Mouse (Mus musculus): ENCODE measurements at regions not wholly inside any gene's neighbourhood (a gene's known extent, or its start where the extent isn't known, plus 50 kb on each side); places are given as distances from the start of the nearest gene placed in this dataset.

DNA sequence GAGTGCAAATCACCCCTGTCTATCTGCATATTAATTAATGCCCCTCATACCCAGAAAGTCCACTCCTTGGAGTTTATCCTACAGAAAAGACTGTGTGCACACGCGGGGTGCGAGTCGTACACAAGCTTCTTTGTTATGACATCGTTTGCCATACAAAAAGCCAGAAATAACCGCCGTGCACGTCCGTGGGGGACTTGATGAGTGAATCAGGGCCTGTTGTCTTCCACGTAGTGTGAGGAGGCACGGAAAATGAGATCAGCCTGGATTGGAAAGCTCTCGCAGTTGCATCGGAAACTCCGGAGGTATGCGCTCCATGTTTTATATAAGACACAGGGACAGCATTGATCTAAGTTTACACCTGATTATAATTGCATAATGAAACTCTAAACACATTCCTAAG is 120.3 kb downstream of the Etnk1 start:
- DNase-seq = no peak

DNA sequence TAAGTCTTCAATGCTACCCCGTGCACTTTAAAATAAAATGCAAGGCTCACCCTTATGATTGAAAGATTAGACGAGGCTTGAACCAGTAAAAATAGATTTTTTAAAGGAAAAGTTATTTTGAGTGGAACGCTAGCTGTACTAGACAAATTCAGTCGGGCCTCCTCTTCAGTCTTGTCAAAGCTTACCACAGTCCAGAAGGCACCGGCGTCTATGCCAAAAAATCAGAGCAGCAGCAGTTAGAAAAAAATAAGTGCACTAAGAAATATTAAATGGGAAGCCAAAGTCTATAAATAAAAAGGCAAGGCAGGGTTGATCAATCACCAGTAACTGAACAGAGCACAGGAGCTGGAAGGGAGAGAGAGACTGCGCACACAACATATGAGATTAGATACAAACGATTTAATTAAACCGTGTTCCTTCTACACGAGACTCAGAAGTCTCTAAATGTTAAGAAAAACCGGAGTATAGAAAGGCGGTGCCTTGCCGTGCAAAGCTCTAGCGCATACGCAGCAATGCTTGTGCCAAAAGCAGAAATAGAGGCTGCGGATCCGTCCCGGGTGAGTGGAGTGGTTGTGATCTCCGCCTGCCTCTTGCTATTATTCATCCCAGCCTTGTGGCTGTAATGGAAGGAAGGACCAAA is 121.6 kb downstream of the Etnk1 start:
- no peak for DNase-seq

DNA sequence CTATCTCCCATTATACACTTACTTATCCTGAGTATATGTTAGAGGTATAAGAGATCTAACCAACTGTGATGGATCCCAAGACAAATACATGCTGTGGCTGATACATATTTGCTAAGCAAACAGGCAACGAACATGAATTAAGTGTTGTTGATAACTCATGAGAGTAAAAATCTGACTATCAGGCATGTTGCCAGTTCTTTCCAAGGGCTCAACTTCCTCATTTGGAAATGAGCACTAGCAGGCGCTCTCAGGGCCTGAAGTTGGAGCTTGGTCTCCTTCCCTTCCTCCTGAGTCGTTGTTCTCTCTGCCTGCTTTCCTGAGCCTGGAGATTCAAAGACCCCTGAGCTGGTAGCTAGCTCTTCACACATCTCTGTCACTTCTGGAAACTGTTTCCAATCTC is 126.6 kb downstream of the Etnk1 start:
- DNase-seq = no peak

DNA sequence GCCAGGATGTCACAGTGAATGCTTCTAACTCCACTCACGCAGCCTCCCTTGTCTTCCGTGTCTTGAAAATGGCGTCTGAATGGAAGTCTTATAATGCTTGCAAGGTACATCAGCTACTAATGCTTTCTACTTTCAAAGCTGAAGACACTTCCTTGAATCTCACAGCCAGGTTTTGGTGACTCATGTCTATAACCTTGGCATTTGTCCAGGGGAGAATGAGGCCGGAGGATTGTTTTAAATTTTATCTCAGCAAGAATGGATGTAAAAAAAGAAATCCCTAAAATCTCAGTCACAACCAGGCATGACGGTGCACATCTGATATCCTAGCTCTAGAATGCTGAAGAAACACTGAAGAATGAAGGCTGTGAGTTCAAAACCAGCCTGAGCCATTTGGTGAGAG is 131.4 kb downstream of the Etnk1 start:
- DNase-seq = no peak

DNA sequence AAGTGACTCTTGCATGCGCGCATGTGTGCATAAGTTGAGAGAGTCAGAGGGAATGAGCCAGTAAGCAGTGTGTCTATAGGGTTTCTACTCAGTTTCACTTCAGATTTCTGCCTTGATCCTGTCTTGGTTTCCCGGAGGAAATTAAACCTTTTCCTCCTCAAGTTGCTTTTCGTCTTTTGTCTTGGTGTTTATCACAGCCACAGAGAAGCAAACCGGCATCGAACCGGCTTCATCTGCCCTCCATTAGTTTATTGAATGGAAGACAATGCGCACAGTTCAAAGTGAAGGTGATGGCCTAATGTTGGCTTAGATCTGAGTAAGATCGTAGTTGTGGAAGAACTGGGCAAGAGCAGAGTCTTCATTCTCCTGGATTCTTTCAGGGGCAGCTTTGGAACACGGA is 134.4 kb downstream of the Etnk1 start:
- no peak for DNase-seq

DNA sequence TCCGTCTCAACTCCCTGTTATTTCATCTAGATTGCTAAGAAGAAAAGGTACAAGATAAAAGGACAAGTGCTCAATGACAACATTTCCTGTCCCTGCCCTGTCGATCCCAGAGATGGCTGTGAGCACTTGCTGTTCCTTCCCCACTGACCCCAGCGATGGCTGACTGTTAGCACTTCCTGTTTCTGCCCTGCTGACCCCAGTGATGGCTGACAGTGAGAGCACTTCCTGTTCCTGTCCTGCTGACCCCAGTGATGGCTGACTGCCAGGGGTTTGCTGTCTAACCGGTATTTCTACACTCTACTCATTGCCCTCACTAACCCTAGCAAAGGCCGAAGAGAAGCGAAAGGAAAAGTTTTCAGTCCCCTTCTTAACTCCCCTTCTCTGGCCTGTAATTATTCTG is 140.3 kb downstream of the Etnk1 start:
- DNase-seq = no peak

DNA sequence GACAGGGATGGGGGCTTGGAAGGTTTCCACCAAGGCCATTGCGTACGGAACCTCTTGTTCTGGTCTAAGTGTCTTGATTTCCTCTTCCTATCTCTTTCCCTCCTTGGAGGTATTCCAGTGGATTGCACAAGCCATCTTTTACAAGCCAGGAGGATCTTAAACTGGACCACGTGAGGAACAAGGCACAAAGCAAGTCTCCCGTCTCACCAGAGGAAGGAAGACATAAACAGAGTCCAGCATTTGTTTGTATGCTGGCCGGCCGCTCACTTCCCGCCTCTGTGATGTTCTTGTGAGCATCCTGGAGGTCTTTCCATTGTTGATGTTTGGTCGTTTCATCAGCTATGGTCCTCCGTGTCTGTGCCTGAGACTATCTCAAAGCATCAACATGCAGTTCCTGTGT is 148.8 kb downstream of the Etnk1 start:
- DNase-seq = no peak

DNA sequence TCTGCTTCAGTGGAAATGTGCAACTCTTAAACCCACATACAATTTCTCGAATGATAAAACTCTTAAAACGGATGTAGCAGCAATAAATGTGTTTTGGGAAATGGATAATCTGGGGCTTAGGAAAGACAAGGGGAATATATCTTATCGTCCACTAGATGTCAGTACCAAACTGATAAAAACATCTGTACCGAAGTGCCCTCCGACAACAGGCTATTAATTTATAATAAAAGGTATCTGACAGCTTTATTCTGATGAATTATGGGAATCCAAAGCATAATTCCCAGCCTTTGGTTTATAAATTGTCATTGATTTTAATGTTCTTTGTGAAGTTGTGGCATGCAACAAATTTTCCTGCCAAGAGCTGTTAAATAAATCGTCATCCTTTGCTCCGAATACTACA is 153.4 kb downstream of the Etnk1 start:
- no peak for DNase-seq

DNA sequence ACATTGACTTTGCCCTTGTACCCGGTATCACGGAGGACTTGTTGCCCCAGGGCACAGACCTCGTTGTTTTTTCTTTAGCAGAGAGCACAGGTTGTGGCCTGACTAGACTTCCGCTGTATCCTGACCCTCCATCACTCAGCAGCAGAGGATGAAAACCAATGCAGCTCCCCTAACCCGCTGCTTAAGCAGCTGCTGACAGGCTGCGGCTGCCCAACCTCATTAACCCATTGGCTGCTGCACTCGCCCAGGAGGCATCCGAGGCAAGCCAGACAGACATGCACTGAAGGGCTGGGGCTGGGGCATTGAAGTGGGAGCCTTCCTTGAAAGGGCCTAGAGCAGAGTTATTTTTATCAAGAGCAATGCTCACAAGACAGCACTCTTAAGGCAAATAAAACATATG is 157.6 kb downstream of the Etnk1 start:
- no peak for DNase-seq

DNA sequence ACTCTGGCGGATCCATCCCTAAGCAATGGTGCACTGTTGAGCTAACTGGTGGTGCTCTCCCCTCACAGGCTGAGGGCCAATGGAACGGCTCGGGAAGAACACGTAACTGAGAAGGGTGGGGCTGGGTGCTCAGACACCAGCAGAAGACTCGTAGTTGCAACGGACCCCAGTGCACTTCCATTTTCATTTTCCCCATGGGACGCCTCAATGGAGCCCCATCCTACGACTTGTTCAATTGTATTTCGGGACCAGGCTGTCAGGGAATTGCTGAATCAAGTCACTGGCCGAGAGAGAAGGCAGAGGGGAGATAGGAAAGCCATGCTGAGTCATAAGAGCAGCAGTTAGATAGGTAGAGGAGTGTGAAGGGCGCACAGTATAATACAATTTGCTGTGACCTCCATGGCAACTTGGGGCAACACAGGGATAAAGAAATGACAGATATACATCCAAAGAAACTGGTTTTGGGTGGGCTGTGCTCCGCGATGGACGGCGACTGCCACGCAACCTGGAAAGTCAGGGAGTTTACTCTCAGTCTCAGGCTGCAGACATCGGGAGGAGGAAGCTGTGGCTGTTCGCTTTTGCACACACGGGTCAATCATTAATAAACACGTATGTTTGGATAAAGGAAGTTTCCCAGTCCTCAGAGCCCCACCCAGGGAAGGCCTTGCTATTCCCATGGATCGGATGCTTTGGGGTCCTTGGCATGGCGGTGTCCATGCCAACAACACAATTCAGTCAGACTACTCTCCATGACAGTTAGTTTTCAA is 160.1 kb downstream of the Etnk1 start:
- DNase-seq = no peak

DNA sequence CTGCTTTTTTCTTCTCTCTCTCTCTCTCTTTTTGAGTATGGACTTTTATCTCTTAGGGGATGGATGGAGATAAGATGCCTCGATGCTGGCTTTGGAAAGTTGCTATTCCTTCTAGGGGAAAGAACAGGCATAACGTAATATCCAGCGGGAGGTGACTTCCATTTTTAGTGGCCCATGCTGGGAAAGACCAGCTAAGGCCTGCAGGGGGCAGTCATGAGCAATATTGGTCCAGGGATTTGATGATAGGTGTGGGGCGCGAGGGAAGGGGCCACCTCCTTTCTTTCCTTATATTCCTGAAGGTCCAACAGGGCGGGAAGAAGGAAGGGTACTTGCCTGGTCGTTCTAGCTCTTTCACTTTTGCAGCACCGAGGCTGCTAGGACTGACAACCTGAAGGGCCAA is 160.8 kb downstream of the Etnk1 start:
- DNase-seq = no peak

DNA sequence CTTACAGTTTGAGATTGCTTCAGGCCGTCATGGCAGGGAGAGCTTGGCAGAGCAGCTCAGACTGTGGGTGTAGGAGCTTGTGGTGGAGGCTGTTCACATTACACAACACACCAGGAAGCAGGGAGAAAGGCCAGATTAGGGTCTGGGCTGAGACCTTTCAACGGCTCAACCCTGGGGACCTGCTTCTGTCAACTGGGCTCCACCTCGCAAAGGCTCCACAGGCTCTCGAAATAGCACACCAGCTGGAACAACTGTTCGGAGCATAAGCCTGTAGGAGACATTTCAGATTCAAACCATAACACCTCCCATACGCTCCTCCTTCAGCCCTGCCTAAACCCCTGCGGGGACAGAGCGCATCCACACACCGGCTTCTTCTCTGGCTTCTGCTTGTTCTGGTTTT is 161.2 kb downstream of the Etnk1 start:
- DNase-seq = no peak

DNA sequence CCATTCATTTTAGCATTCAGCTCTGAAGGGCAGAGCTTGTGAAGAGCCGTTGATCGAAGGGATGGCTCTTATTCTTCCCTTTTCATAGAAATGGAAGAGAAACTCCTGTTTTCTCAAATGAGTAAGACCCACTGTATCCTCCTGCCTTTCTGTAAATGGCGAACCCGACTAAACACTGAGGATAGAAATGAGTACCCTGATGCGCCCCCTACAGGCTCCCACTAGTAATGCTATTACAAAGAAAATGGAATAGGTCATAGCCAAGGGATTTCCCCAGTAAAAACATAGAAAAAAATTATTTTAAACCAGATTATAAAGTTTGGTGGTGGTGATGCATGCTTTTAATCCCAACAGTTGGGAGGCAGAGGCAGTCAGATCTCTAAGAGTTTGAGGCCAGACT is 162.1 kb downstream of the Etnk1 start:
- DNase-seq = no peak

DNA sequence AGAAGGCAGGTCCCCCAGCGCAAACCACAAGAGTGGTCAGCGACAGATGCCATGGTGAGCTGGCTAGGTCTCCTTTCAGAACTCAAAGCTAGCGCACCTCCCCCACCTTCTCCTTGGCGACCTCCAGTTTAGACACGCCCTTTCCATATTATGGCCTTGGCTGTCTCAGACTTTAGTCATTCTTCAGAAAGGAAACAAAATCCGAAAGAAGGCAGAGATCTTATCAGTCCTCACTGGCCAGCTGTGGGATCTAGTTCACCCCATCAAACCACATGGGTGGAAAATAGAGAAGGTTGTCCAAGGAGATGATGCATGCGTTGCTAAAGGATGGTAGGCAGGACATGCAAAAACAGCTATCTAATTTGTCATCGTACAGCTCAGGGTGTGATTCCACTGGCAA is 166.5 kb downstream of the Etnk1 start:
- DNase-seq = no peak

DNA sequence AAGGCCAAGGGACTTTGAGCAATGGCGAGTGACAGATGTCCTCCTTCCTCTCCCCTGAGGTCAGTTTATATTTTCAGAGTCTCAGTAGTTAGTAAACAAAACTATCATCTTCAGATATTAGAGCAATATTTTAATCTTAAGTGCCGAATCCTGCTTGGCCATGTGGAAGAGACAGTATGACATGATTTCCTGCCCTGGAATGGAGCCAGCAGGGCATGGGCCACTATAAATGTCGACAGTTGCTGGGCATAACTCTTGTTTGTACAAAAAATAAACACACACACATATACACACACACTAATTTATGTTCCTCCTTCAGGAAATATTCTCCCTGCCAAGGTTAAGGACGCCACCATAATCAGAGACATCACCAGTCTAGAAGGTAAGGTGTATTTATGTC is 169.6 kb downstream of the Etnk1 start:
- no peak for DNase-seq

DNA sequence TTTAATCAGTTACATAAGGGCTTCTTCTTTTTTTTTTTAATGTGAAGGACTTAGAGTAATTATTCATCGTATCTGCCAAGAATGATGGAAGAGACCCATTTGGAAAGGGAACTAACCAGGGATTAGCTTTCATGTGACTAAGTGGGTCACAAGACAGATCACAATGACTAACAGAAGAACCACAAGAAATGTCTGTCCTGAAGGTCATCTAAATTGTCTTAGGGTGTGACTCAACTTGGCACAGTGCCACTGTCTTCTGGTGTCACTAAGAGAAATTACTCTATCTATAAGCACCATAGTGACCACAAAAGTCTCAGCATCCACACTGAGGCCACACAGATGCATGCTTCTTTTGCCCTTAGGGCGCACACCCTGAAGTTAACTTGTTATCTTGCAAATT is 182.0 kb downstream of the Etnk1 start:
- no peak for DNase-seq

DNA sequence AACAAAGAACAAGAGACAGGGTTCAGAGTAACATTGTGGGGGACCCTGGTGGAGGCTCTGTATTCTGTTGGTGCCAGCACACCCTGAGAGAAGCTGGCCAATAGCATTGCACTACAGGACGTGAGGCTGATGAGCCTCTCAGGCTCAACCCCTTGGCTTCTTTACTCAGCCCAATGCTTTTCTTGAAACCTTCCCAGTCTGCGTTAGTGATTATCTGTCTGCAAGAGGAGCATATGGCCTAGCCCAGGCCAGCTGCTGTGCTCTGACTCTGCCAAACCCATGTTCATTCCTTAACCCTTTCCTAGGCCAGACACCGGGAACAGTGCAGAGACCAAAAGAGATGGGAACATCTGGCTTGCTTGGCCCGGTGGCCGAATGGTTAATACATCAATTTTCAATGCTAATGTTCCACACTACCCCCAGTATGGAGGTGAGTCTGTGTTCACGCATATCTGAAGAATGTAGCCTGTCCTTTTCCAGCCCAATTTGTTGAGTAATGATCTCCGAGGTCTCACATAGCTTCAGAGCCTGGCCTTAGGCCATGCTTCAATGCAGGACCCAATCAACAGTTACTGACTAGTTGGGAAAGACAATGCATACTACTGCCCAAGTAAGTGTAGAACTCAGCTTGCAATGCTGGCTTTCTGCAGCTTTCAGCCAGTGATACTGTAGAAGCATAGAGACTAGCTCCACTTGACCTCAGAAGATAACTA is 192.5 kb downstream of the Etnk1 start:
- DNase-seq = no peak

DNA sequence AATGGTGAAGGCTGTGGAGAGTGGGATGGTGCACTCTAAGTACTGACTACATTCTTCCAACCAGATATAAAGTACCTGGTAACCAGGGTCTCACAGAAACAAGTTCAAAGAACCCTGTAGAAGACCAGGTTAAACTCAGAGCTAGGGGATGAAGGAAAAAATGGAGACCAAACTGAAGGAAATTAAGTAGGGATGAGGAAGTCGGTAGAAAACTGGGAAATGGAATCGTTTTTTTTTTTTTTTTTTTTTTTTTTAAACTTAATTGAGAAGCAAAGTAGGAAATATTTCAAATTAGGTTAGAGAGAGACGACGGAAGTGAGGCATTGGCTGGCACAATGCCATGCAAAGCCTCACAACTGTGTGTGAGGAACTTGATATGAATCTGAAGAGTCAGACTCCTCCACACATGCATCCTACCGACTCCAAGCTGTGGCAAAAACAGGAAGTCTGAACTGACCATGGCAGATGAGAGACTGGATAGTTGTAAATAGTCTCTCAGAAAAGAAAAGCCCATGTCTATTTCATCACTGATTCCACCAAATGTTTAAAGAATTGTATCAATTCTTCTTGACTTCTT is 194.2 kb downstream of the Etnk1 start:
- no peak for DNase-seq

DNA sequence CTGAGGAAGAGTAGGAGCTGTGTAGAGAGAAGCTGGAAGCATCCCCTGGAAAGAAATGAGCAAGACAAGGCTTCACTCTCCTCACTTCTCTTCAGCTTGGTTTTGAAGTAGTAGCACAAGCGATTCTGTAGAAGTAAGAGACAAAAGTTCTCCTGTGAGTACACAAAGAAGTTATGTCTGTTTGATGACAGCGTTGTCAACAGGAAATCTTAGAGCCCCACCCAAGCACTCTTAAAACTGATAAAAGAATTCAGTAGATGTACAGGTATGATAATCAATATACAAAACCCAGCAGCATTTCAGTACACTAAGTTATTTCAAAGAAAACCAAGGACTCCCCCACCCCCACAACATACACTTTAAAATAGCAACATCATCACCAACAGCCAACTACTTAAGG is 194.9 kb downstream of the Etnk1 start:
- DNase-seq = no peak

DNA sequence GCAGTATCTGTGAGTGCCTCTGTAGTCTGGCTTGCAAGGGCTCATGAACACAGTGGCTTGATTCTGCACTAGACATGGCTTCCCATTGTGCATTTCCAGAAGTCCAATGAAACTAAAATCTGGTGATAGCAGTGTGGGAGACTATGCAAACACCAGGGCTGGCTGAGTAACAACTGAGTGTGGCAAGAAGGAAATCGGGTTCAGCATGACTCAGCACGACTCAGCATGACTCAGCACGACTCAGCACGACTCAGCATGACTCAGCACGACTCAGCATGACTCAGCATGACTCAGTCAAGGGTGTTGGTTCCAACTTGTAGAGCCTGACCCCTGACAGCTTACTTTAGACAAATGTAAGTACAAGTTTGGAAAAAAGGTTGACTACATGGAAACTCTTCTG is 198.8 kb downstream of the Etnk1 start:
- no peak for DNase-seq

DNA sequence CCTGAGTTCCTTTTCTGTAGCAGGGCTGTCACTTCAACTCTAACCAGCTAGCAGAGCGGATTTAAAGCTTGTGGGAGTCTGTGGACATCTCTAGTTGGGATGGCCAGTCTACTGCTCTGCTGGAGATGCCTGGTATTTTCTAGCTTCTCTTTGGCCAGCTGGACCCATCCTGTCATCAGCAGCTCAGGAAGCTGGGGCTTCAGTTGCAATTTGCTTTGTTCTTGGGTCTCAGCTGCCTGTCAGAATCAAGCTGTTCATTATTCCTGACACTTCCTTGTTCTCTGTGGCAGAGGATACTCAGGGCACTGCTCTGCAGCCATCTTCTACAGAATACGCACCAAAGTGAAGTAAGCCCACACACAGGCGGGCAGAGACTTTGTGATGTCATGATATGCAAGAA is 200.8 kb downstream of the Etnk1 start:
- no peak for DNase-seq

DNA sequence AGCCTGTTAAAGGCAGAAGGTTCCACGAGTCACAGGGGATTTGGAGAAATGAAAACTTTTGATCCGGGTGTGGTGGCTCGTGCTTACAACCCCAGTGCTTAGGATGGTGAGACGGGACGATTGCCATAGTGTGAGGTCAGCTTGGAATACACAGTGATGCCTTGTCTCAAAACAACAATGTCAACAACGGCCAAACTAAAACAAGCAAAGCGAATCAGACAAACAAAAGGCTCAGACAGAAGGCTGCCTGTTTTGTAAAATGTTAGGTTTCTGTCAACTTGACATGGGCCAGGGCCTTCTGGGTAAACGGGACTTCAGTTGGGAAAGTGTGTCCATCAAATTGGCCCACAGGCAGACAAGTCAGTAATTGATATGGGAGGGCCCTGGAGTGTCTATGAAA is 201.6 kb downstream of the Etnk1 start:
- DNase-seq = no peak

DNA sequence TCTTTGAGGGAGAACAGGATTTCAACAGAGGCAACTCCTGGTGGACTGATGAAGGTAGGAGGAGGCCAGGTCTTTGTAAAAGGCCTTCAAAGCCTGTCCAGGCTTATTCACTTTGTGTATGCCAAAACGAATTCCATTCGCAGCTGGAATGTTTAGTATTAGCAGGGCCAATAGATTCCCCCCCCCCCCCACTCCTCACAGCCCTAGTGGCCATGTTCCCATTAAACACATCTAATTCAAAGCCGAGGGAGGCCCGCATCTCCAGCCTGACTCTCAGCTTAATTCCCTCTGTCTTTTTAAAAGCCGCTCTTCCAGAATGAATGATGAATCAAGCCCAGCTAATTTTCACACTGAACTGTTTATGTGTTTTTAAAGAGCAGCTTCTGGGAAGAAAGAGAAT is 205.5 kb downstream of the Etnk1 start:
- no peak for DNase-seq

Measured in gastrocnemius, postnatal 25 days (tissue).